Mouse (Mus musculus) heart, adult 11 months (tissue): ENCODE measurements around the gene 9230113P08Rik.
"Not testable (repeated sequence)": the region's sequence is repeated elsewhere in the genome, so short reads cannot be mapped to it uniquely, and the experiment has no call there.

Experiments
- DNase-seq: peaks from one replicate; pipeline ENCODE4 v3.0.0; 2022

The 9230113P08Rik gene

GRCm38 (mm10) chr9:35908123-35908522 is at the start of gene 9230113P08Rik:
Gene 9230113P08Rik, plus strand, starts transcription at chr9:35908423.
- not testable (repeated sequence) for DNase-seq

GRCm38 (mm10) chr9:35893112-35893511 is 15.1 kb upstream of the 9230113P08Rik start:
- DNase-seq, result not testable (repeated sequence)

GRCm38 (mm10) chr9:35904494-35904893 is 3.7 kb upstream of the 9230113P08Rik start:
- DNase-seq, result no peak

GRCm38 (mm10) chr9:35930817-35931216 is 22.6 kb downstream of the 9230113P08Rik start:
- no peak for DNase-seq
